Mouse (Mus musculus): Measurements from ENCODE around the gene Grem2. TPM values are rescaled to one million over a fixed set of nuclear protein-coding genes. Genes with fewer than 3 reads are reported as not detected.
A peak's percentile ranks its signal among the peaks of the same experiment; 100 is the strongest.

Gene Grem2
- polyA plus RNA-seq (2012; rRNA removed), result 2.1 and 4.4 TPM in 2 replicates

DNA sequence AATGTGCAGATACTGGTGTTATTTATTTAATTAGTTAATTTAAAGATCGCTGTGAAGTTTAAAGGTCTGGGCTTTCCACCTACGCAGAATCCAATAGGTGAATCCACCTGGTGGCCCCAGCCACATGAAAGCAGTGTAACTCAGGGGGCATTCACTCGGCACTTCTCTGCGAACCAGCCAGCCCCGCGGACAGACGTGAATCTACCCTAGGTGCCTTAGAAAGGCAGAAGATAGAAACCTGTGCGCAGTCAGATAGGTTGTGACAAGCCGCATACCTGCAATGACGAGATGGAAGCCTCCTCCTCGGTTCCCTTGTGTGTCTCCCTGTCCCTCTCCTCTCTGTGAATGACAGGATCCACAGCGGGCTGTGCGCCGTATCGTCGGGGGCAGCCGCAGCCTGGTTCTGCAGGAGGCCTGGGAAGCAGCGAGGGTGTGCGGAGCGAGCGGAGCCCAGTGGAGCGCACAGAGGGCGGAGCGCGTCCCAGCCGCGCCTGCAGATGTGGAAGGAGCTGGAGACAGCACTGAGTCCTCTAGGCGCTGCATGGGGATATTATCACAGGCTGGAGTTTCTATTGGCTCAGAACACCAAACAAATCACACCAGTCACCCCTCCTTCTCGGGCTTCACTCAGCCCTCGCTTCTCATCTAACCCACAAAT lies at the start of gene Grem2:
TSS of gene Grem2 (minus strand) at position 522 of the 658 bp plus-strand sequence.
- TF ChIP-seq POLR2A (IDR thresholded peaks at IDR 0.05; ENCODE audit: borderline replicate concordance, extremely low read depth, insufficient read depth, insufficient read length, poor library complexity, severe bottlenecking), result peak; percentile 22; the same call in 1 of the 2 replicates
- no peak for TF ChIP-seq CTCF (IDR thresholded peaks at IDR 0.05; ENCODE audit: borderline replicate concordance, extremely low read depth, insufficient read depth, insufficient read length)
- peak; percentile 80 for DNase-seq (ENCODE audit: low read depth)

DNA sequence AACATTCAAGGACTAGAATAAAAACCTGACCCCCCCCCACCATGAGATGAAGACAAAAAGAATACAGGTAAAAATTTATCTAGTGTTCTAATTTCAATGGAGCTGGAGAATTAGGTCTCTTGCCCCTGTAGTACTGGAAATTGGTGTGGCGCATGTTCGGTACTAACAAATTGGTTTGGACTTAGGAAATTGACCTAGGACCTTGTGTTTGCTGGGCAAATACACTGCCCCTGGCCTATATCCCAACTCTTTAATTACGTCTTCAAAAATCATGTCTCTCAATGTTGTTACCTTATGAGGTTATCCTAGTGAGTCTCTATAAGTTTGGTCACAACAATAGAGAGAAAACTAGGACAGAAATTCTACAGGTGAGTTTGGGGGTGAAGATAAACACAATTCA lies 38.2 kb upstream of the Grem2 start:
- DNase-seq (ENCODE audit: low read depth), result no peak
- TF ChIP-seq POLR2A (IDR thresholded peaks at IDR 0.05; ENCODE audit: borderline replicate concordance, extremely low read depth, insufficient read depth, insufficient read length, poor library complexity, severe bottlenecking), result no peak
- TF ChIP-seq CTCF (IDR thresholded peaks at IDR 0.05; ENCODE audit: borderline replicate concordance, extremely low read depth, insufficient read depth, insufficient read length), result no peak

DNA sequence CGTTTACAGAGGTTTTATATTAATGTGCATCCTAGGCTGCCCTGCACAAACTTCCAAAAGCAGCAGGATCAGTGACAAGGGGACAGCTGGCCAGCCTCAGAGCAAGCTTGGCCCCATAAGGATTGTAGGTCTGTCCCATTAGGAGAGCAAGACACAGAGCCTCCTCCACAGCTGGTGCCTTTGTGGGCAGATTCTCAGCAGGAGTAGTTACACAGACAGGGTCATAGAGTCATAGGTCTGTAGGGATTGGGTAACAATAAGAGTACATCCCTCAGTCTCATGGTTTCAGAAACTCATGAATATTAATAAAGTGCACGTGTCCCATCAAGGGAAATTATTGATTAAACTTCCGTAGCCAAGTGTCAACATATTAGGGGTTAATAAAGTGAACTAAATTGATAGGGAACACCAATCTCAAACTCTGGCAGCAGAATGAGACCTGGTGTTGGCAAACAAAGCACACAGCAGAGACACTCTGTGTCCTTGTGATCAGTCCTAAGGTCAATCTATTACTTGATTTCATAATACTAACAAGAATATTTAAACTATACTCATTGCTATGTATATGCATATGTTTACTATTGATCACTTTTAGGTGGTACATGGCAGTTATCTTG lies 9.5 kb upstream of the Grem2 start:
- no peak for TF ChIP-seq POLR2A (IDR thresholded peaks at IDR 0.05; ENCODE audit: borderline replicate concordance, extremely low read depth, insufficient read depth, insufficient read length, poor library complexity, severe bottlenecking)
- TF ChIP-seq CTCF (IDR thresholded peaks at IDR 0.05; ENCODE audit: borderline replicate concordance, extremely low read depth, insufficient read depth, insufficient read length), result no peak
- no peak for DNase-seq (ENCODE audit: low read depth)

DNA sequence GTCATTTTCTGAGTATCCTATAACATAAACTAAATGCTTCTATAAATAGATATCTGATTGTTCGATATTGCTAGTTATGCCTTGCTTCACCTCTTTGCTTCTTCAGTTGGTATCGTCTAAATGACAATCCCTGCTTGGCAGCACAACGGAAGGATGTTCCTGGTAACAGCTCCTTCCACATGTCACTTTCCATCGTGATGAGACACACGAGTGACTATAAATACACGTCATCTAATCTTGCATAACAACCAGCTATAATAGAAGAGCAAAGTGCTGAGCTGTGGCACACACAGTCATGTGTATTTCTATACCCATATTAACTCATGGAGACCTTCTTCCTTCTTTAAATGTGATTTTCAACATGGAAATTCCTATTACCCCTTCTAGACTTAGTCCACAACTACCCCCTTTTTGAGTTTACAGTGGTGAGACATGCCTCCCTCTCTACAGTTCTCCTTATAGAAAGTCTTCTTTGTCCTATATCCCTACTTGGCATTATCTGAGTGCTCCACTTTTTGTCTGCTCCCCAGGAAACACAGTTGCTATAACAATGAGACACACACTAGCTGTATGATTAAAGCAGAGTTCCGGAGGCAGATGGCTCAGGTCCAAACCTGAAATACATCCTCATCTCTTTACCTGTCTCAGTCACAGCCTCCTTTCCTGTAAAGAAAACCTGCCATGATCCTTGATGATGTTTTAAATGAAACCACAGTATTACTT lies 8.0 kb upstream of the Grem2 start:
- peak; percentile 24 for DNase-seq (ENCODE audit: low read depth)
- TF ChIP-seq CTCF (IDR thresholded peaks at IDR 0.05; ENCODE audit: borderline replicate concordance, extremely low read depth, insufficient read depth, insufficient read length) (no peak), POLR2A (IDR thresholded peaks at IDR 0.05; ENCODE audit: borderline replicate concordance, extremely low read depth, insufficient read depth, insufficient read length, poor library complexity, severe bottlenecking) (no peak)

DNA sequence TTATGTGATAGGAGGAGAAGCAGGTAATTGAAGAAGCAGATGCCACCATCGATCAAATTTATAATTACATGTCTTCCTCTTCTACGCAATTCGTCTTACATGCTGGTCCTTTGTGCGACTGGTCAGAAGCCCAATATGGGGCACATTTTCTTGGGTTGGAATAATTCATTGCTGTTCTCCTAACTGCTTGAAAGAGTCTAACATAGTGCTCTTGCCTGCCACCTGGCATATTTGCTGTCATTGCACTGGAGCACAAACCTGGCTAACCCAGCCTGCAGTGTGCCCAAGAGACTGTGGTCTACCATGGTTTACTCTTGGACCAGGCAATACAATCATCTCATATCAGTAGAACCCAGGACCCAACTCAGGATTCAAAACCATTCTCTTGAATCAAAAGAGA lies 2.7 kb downstream of the Grem2 start:
- TF ChIP-seq POLR2A (IDR thresholded peaks at IDR 0.05; ENCODE audit: borderline replicate concordance, extremely low read depth, insufficient read depth, insufficient read length, poor library complexity, severe bottlenecking), result no peak
- no peak for TF ChIP-seq CTCF (IDR thresholded peaks at IDR 0.05; ENCODE audit: borderline replicate concordance, extremely low read depth, insufficient read depth, insufficient read length)

DNA sequence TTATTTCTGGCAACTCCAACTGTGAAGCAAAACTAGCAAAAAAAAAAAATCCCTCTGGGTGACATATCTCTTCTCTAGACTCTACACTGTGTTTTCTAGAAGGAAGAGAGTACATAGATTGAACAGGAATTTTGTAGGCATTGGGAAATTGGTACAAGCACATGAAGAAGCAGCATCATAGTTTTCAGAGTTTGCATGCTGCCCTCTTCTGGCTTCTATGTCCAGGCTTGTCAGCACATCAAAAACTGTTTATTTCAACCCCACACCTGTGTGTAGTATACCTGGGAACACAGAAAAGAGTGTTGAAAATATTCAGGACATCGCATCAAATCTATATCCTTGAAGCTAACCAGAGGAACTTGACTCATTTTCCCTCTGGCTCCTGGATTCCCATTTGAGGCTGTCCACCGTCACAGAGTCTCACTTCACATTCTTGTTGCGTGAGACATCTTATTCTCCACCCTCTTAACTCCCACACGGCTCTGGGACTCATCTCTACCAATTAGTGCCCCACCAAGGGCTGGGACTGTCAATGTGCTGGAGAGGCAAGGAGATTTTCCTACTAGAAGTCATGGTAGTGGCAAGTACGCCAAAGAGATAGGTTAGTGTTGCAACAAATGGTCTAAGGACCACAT lies 3.3 kb downstream of the Grem2 start:
- DNase-seq (ENCODE audit: low read depth), result no peak
- TF ChIP-seq POLR2A (IDR thresholded peaks at IDR 0.05; ENCODE audit: borderline replicate concordance, extremely low read depth, insufficient read depth, insufficient read length, poor library complexity, severe bottlenecking) (no peak), CTCF (IDR thresholded peaks at IDR 0.05; ENCODE audit: borderline replicate concordance, extremely low read depth, insufficient read depth, insufficient read length) (no peak)

More for the DNA sequence above, 2.7 kb downstream of the Grem2 start:
- DNase-seq (ENCODE audit: low read depth), result no peak

DNA sequence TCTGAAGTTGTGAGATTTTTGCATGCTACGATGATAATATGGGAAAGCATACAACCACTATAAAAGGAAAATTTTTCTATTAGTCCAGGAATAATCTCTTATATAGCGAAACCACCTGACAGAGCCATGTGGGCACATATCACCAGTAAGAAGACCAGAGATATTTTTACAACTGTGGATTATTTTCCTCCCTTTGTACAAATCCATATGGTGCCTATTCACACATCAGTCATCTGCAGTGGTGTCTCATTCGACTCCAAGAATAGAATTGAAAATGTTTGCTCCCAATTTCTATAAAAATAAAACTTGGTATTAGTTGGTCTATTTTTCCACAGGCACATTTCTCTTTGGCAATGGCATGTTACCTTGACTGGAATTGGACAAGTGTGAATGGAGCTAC lies 11.8 kb downstream of the Grem2 start:
- DNase-seq (ENCODE audit: low read depth), result no peak
- TF ChIP-seq POLR2A (IDR thresholded peaks at IDR 0.05; ENCODE audit: borderline replicate concordance, extremely low read depth, insufficient read depth, insufficient read length, poor library complexity, severe bottlenecking) (no peak), CTCF (IDR thresholded peaks at IDR 0.05; ENCODE audit: borderline replicate concordance, extremely low read depth, insufficient read depth, insufficient read length) (no peak)

DNA sequence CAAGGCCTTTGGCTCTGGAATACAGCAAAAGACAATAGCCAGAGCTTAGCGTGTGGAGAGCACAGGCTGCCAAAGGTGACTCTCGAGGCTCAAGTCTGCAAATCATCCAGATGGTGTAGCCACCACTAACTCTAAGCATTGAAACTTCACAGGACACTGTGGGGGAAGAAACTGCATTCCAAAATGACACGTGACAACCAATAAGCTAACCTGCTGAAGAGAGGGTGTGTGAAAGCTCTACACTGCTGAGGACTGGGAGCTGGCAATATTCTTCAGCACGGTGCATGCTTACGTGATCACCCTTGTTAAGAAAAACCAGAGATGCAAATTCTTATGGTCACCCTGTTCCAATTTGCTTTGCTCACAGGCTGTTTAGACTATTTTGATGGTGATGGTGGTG lies 13.4 kb downstream of the Grem2 start:
- no peak for TF ChIP-seq CTCF (IDR thresholded peaks at IDR 0.05; ENCODE audit: borderline replicate concordance, extremely low read depth, insufficient read depth, insufficient read length)
- no peak for DNase-seq (ENCODE audit: low read depth)

DNA sequence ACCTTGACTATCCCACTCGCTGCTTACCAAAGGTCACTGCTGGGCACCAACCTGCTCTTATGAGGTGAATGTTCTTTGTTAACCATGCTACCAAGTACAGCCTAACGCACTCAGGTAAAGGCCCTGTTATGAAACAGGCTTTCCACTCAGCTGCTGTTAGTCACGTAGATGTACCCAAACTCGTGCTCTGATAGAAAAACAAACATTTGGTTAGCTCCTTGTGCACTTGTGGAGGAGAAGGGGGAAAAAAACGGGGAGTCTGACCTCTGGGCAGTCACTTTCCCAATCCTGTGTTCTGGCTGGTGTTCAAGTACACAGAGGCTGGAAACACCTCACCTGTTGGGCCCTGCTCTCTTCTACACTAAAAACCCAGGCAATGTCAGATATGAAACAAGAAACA lies 14.0 kb downstream of the Grem2 start:
- TF ChIP-seq POLR2A (IDR thresholded peaks at IDR 0.05; ENCODE audit: borderline replicate concordance, extremely low read depth, insufficient read depth, insufficient read length, poor library complexity, severe bottlenecking) (no peak), CTCF (IDR thresholded peaks at IDR 0.05; ENCODE audit: borderline replicate concordance, extremely low read depth, insufficient read depth, insufficient read length) (no peak)
- DNase-seq (ENCODE audit: low read depth), result no peak

DNA sequence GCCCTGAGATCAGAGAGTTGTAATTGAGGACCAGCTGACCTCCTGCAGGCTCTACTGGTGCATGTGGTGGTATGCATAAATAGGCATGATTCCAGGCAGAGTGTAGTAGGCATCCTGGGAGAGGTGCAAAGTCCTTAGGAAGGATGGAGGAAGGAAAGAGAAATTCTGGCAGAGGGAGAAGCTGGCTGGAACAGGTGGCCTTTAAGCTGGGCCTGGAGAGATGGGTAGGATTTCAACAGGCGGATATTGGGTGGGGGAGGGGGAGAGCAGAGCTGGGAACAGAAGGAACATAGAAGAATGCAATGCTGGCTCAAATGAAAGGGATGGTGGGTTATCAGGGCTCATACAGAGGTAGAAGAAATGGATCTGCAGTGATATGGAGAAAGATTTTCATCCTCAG lies 18.9 kb downstream of the Grem2 start:
- DNase-seq (ENCODE audit: low read depth), result no peak
- no peak for TF ChIP-seq POLR2A (IDR thresholded peaks at IDR 0.05; ENCODE audit: borderline replicate concordance, extremely low read depth, insufficient read depth, insufficient read length, poor library complexity, severe bottlenecking)
- TF ChIP-seq CTCF (IDR thresholded peaks at IDR 0.05; ENCODE audit: borderline replicate concordance, extremely low read depth, insufficient read depth, insufficient read length), result no peak

DNA sequence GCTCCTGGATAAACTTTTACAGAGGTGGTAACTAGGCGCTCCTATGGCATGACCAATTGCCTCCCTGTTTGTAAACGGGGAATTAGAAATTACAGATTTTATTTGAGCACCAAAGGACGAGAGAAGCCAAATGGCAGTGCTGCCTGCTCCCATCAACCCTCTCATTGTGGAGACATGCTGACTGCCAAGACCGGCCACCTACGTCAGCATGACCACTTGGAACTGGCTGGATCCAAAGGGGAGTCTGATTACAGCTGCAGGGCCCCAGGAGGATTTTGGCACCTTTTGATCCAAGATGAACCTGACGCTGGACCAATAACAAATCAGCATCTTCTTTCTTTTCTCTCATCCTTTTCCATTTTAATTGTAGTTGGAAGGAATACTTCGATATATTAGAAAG lies 29.1 kb downstream of the Grem2 start:
- TF ChIP-seq CTCF (IDR thresholded peaks at IDR 0.05; ENCODE audit: borderline replicate concordance, extremely low read depth, insufficient read depth, insufficient read length), result no peak
- no peak for TF ChIP-seq POLR2A (IDR thresholded peaks at IDR 0.05; ENCODE audit: borderline replicate concordance, extremely low read depth, insufficient read depth, insufficient read length, poor library complexity, severe bottlenecking)
- DNase-seq (ENCODE audit: low read depth), result no peak

Measured in brain, embryonic 14.5 days (tissue).